Mouse (Mus musculus) myocyte (in vitro differentiated cells): ENCODE results near the gene Tubb3.

Experiments used
- E2F4 ChIP-seq: IDR thresholded peaks from one replicate; pipeline ENCODE4 v1.6.1; 2011; ENCODE audit warnings: mild to moderate bottlenecking, control low read depth, moderate library complexity; ENCODE audit not compliant: insufficient read depth
- MAX ChIP-seq: IDR thresholded peaks from one replicate; pipeline ENCODE4 v1.6.1; 2011; ENCODE audit warnings: low read depth, mild to moderate bottlenecking, control low read depth
- MYOD1 ChIP-seq, 3 experiments: IDR thresholded peaks; one replicate each; pipeline ENCODE4 v1.6.1; 2011; ENCODE audit warnings: control low read depth in 2 of 3, low read depth in 2 of 3, mild to moderate bottlenecking in 2 of 3, moderate library complexity in 1 of 3; ENCODE audit not compliant: insufficient read length in 2 of 3, control insufficient read depth in 1 of 3
- MYOG ChIP-seq, 3 experiments: IDR thresholded peaks; one replicate each; pipeline ENCODE4 v1.6.1; 2011; ENCODE audit warnings: control low read depth in 2 of 3, low read depth in 2 of 3, mild to moderate bottlenecking in 2 of 3; ENCODE audit not compliant: insufficient read length in 2 of 3, control insufficient read depth in 1 of 3, insufficient read depth in 1 of 3
- POLR2A ChIP-seq: IDR thresholded peaks from one replicate; pipeline ENCODE4 v1.6.1; 2011; ENCODE audit warnings: low read depth, mild to moderate bottlenecking, control low read depth, moderate library complexity; ENCODE audit not compliant: insufficient read length
- POLR2AphosphoS2 ChIP-seq: IDR thresholded peaks from one replicate; pipeline ENCODE4 v1.6.1; 2011; ENCODE audit warnings: low read depth, control low read depth; ENCODE audit not compliant: insufficient read length
- REST ChIP-seq: IDR thresholded peaks from one replicate; pipeline ENCODE4 v1.6.1; 2011; ENCODE audit warnings: mild to moderate bottlenecking, control low read depth, moderate library complexity; ENCODE audit not compliant: insufficient read depth, insufficient read length
- TCF3 ChIP-seq: IDR thresholded peaks from one replicate; pipeline ENCODE4 v1.6.1; 2011; ENCODE audit warnings: low read depth, control low read depth; ENCODE audit not compliant: insufficient read length
- USF1 ChIP-seq: IDR thresholded peaks from one replicate; pipeline ENCODE4 v1.6.1; 2011; ENCODE audit warnings: low read depth, mild to moderate bottlenecking, control low read depth, moderate library complexity

- TF ChIP-seq POLR2A (no peak), USF1 (no peak), MYOG (IDR thresholded peaks at IDR 0.05; ENCODE audit: control insufficient read depth in 1 of 3, insufficient read depth in 1 of 3, insufficient read length in 2 of 3, low read depth in 2 of 3) (no peak), MAX (no peak), MYOD1 (IDR thresholded peaks at IDR 0.05; ENCODE audit: control insufficient read depth in 1 of 3, insufficient read length in 2 of 3, low read depth in 2 of 3) (no peak), TCF3 (no peak), E2F4 (no peak), REST (no peak), POLR2AphosphoS2 (no peak)
Observed at GRCm38 (mm10) chr8:123441788-123442187, 30.6 kb downstream of the Tubb3 start.
